Mouse (Mus musculus) ZHBTc4 (cell line): ENCODE measurements around the gene Ces2g.

Experiments used
- DNase-seq: peaks from one replicate; pipeline ENCODE4 v3.0.0-alpha.2; 2011; ENCODE audit warnings: low read depth, low spot score

The Ces2g gene

GRCm38 (mm10) chr8:104961537-104961961 lies at the start of gene Ces2g:
TSS of gene Ces2g (plus strand) at chr8:104961718.
- no peak for DNase-seq

- DNase-seq: no peak
Observed at GRCm38 (mm10) chr8:104925972-104926596, 35.4 kb upstream of the Ces2g start, which contains the start of gene Ces2e. TSS of gene Ces2e (plus strand) at chr8:104926260.

DNA sequence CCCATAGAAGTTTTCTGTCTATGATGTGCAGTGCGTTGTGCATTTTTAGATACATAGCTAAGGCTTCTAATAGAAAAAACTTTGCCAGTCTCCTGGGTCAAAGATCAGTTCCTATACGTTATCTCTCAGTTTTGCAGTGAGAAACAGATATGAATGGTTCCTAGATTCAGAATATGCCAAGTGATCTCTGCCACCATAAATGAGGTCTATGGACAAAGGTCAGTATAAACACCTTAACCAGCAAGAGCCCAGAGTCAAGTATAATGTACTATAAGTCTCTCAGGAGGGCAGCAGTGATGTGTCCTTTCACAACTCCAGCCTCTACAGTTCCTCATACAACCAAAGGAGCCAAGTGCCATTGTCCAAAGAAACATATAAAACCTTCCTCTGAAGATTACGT lies 34.2 kb upstream of the Ces2g start:
- no peak for DNase-seq

DNA sequence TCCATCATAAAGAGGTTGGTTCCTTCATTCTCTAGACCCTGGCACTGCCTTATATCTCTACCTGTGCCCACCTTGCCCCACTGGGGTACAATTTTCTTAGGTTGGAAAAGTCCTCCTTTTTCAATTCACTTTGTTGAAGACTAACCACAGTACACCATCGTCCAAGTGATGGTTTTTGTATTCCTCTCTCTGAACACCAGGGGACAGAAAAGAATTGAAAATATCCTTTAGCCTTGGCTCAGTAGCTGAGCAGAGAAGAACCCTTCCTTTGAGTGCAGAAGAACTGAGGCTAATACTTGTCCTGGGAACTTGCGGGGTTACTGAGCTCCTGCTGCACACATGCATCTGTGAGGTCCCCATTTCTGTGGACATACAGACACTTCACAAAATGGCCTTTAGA lies 16.9 kb upstream of the Ces2g start:
- no peak for DNase-seq

GRCm38 (mm10) chr8:104947056-104947455 lies 14.5 kb upstream of the Ces2g start, which contains the start of gene Ces2f:
TSS of gene Ces2f (plus strand) at chr8:104947356.
- no peak for DNase-seq

DNA sequence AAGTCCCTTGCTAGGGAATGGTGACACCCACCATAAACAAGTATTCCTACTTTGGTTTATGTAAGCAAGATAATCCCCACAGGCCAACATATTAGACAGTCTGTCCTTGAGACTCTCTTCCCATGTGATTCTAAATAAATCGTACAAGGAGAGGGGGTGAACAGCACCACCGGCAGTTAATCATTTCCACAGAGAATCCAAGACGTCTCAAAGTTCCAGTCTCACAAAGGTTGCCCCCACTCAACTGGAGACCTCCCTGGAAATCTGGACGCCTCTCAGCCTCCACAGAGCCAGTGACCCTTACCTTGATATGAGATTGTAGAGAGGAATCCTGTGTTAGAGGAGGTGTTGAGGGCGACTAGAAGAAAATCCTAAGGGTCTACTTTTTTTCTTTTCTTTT lies 12.5 kb upstream of the Ces2g start:
- no peak for DNase-seq

- no peak for DNase-seq
Observed at GRCm38 (mm10) chr8:104962229-104962901, 847 bp downstream of the Ces2g start.

- DNase-seq: no peak
Observed at GRCm38 (mm10) chr8:104963375-104963894, 1.9 kb downstream of the Ces2g start.

DNA sequence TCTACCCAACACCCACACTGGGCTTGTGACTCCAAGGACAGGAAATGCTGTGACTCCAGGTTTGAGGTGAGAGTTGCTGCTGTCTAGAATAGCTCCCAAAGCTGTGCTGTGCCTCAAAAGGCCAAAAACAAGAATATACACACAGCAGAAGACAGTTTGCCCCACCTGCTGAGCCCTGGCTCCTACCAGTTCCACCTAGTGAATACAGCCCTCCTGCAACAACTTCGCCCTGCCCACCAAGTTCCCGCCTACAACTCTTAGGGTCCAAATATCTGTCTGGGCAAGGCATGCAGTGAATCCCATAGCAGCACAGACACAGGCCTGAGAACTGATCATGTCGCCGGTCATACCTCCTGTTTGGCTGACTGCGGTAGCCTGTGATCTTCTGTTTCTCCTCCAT lies 22.6 kb downstream of the Ces2g start:
- peak; percentile 3 for DNase-seq

GRCm38 (mm10) chr8:104984942-104985341 lies 23.4 kb downstream of the Ces2g start:
- no peak for DNase-seq

DNA sequence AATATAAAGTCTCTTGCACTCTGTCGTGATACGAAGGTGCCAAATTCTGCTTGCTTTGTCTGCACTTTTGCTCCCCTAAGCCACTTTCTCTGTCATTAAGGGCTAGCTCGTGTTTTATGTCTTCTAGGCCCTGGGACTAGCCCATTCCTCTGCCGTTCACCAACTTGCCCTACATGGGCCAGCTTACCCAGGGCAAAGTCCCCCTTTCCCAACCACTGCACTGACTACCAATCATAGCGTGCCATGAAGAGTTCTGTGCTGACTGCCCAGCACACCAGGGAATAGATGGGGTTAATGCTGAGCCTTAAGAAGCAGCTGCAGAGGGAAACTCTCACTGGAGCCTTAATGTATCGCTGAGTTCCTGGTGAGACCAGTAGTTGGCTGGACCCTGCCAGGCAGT lies 36.7 kb downstream of the Ces2g start:
- DNase-seq: no peak

DNA sequence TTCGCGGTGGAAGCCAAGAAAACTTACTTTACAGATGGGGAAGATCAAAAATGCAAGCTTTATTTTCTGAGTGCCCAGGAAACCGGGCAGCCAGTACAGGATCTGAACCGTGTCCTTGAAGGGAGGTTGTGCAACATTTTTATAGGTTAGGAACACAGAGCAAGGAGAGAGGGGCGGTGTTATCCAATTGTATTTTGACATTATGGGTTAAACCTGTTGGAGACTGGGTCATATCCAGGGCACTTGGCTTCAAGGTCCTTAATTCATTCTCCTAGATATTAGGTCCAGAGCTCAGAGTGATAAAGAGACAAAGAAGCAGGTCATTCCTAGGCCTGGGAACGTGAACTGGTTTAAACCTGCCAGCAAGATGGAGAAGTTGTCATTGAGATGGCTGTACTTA lies 37.7 kb downstream of the Ces2g start:
- no peak for DNase-seq

DNA sequence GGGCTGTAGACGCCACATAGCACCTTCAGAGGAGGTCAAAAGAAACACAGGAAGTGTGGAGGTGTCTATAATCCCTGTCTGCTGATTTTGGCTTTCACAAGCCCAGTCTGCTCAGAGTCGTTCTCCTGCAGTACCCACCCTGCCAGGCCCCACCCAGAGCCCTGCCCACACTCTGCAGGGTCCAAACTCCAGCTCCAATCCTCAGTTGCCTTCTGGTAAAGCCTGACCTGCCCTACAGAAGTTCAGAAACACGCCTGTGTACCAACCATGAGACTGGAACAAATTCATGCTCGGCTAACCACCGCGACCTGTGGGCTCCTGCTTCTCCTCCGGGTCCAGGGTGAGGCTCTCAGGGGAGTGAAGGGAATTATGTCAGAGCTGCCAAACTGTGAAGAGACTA lies 39.1 kb downstream of the Ces2g start, which contains the start of gene Ces2h:
Ces2h (plus strand) TSS at position 268 of the 400 bp plus-strand sequence.
- DNase-seq: no peak

DNA sequence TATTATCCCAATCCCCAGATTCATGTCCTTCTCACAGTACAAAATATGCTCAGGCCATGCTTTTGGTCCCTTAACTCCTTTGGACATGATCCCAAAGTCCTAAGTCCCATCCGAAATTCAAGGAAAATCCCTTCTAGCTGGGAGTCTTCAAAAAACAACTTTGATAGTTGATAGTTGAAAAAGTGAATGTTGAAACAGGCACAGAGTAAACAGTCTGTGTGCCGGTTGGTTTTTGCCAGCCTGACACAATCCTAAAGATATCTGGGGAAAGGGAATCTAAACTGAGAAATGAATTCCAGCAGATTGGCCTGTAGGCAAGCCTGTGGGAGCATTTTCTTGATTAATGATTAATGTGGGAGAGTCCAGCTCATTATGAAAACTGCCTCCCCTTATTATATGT lies 48.5 kb downstream of the Ces2g start:
- no peak for DNase-seq

DNA sequence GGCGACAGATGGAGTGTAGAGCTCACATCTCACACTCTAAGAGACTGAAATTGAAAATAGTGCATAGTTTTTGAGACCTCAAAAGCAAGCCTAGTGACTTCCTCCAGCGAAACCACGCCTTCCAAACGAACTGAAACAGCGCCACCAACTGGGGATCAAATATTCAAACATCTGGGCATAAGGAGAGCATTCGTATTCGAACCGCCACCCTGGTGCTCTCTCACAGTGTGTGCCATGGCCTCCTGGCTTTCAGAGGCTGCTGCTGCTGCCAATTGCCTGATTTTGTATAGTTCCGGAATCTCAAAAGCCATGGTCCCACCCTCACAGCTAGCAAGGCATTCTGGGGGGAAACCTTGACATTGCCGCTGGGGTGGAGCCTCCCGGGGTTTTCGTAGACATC lies 49.6 kb downstream of the Ces2g start:
- peak; percentile 23 for DNase-seq

- DNase-seq: no peak
Observed at GRCm38 (mm10) chr8:105014391-105014790, 52.9 kb downstream of the Ces2g start.
